Mouse (Mus musculus) small intestine, adult 2 months (tissue): ENCODE measurements around the gene Elmo1. TPM values are rescaled to one million over a fixed set of nuclear protein-coding genes. Genes with fewer than 3 reads are reported as not detected.

Experiments
- H3K27ac ChIP-seq: fragments of 200-500 bp; 2 replicates; pipeline ENCODE4 v1.5.1; 2012; ENCODE audit warnings: low read depth, low read length, control low read depth, inconsistent platforms; ENCODE audit not compliant: insufficient read depth
- H3K27me3 ChIP-seq: fragments of 200-500 bp; 2 replicates; pipeline ENCODE4 v1.6.1; 2012; ENCODE audit warnings: mild to moderate bottlenecking, moderate library complexity, low read length, inconsistent platforms; ENCODE audit not compliant: control insufficient read depth, insufficient read depth
- H3K36me3 ChIP-seq: fragments of 200-500 bp; 2 replicates; pipeline ENCODE4 v1.6.1; 2012; ENCODE audit warnings: mild to moderate bottlenecking, low read length, control low read depth, inconsistent platforms; ENCODE audit not compliant: control insufficient read depth, insufficient read depth
- H3K4me1 ChIP-seq: fragments of 200-500 bp; 2 replicates; pipeline ENCODE4 v1.6.1; 2012; ENCODE audit warnings: low read length, inconsistent platforms, mixed read lengths; ENCODE audit not compliant: control insufficient read depth, insufficient read depth, insufficient read length
- H3K4me3 ChIP-seq: fragments of 200-500 bp; 2 replicates; pipeline ENCODE4 v1.5.1; 2012; ENCODE audit warnings: low read depth, mild to moderate bottlenecking, control low read depth, inconsistent platforms, low read length, moderate library complexity
- CTCF ChIP-seq: fragments of 200-500 bp; IDR thresholded peaks from 2 replicates; pipeline ENCODE4 v1.5.1; 2012; ENCODE audit warnings: low read depth, mild to moderate bottlenecking, control low read depth, inconsistent platforms, low read length, moderate library complexity, mixed read lengths; ENCODE audit not compliant: insufficient replicate concordance, insufficient read length; ENCODE audit errors: extremely low read depth
- POLR2A ChIP-seq: fragments of 200-500 bp; IDR thresholded peaks from 2 replicates; pipeline ENCODE4 v1.6.1; 2012; ENCODE audit warnings: low read depth, mild to moderate bottlenecking, control low read depth, inconsistent platforms, low read length, moderate library complexity
- WGBS: fragments of 180-500 bp; shearing (Covaris S2); methylation state at CpG from one replicate; pipeline ENCODE4 v1.1.7; 2018; 5-methylcytosine and 5-hydroxymethylcytosine counted together
- polyA plus RNA-seq: library from polyadenylated mRNA; depleted of rRNA; stranded (reverse); fragments of >200 nt; gene quantifications from 2 replicates; pipeline ENCODE4 v1.2.3, GENCODE M21; 2012

The Elmo1 gene
- polyA plus RNA-seq, 1 experiment, result 23.8 TPM

- Histone ChIP-seq H3K36me3 (peaks cover 4% of the 10 kb centered on the region; the same call in 1 of the 2 replicates), H3K27me3 (no peaks in the 10 kb centered on the region), H3K27ac (no peak overlapping the region), H3K4me1 (no peaks in the 10 kb centered on the region), H3K4me3 (no peak overlapping the region)
- TF ChIP-seq POLR2A (no peak), CTCF (no peak)
- WGBS, result 84% methylated on average over 5 of the region's 5 CpGs
Observed at GRCm38 (mm10) chr13:20320232-20320631, 229.8 kb downstream of the Elmo1 start.

GRCm38 (mm10) chr13:20323478-20323877, 233.1 kb downstream of the Elmo1 start:
- 79% methylated on average over 4 of the region's 4 CpGs for WGBS
- TF ChIP-seq CTCF, result no peak
- no peak overlapping the region for H3K27ac ChIP-seq

GRCm38 (mm10) chr13:20327064-20327463, 236.7 kb downstream of the Elmo1 start:
- Histone ChIP-seq H3K36me3 (peaks cover 2% of the 10 kb centered on the region; the same call in 1 of the 2 replicates), H3K4me1 (no peaks in the 10 kb centered on the region), H3K27ac (no peak overlapping the region), H3K4me3 (no peak overlapping the region), H3K27me3 (no peaks in the 10 kb centered on the region)
- no peak for TF ChIP-seq CTCF
- no peak for TF ChIP-seq POLR2A
- WGBS, result 94% methylated on average over 4 of the region's 4 CpGs

More at GRCm38 (mm10) chr13:20323478-20323877, 233.1 kb downstream of the Elmo1 start:
- Histone ChIP-seq H3K4me3 (no peak overlapping the region), H3K36me3 (peaks cover 4% of the 10 kb centered on the region; the same call in 1 of the 2 replicates), H3K4me1 (no peaks in the 10 kb centered on the region), H3K27me3 (no peaks in the 10 kb centered on the region)

GRCm38 (mm10) chr13:20327975-20328374, 237.6 kb downstream of the Elmo1 start:
- H3K27me3 ChIP-seq, result no peaks in the 10 kb centered on the region
- no peaks in the 10 kb centered on the region for H3K36me3 ChIP-seq
- H3K4me1 ChIP-seq, result no peaks in the 10 kb centered on the region
- no peak for TF ChIP-seq POLR2A
- TF ChIP-seq CTCF, result no peak
- no peak overlapping the region for H3K27ac ChIP-seq
- H3K4me3 ChIP-seq, result no peak overlapping the region
- 74% methylated on average over 3 of the region's 3 CpGs for WGBS

GRCm38 (mm10) chr13:20328672-20329071, 238.3 kb downstream of the Elmo1 start:
- 94% methylated on average over 1 of the region's 1 CpGs for WGBS
- H3K27ac ChIP-seq, result no peak overlapping the region
- H3K36me3 ChIP-seq, result no peaks in the 10 kb centered on the region
- no peak overlapping the region for H3K4me3 ChIP-seq
- TF ChIP-seq CTCF (no peak), POLR2A (no peak)
- H3K4me1 ChIP-seq, result no peaks in the 10 kb centered on the region
- no peaks in the 10 kb centered on the region for H3K27me3 ChIP-seq

- 85% methylated on average over 7 of the region's 7 CpGs for WGBS
- H3K27ac ChIP-seq, result no peak overlapping the region
- no peak for TF ChIP-seq POLR2A
- no peak for TF ChIP-seq CTCF
- no peaks in the 10 kb centered on the region for H3K4me1 ChIP-seq
- H3K4me3 ChIP-seq, result no peak overlapping the region
- no peaks in the 10 kb centered on the region for H3K27me3 ChIP-seq
- H3K36me3 ChIP-seq, result no peaks in the 10 kb centered on the region
Observed at GRCm38 (mm10) chr13:20330954-20331353, 240.6 kb downstream of the Elmo1 start.

- Histone ChIP-seq H3K4me1 (no peaks in the 10 kb centered on the region), H3K36me3 (no peaks in the 10 kb centered on the region), H3K27ac (no peak overlapping the region), H3K27me3 (no peaks in the 10 kb centered on the region), H3K4me3 (no peak overlapping the region)
- 82% methylated on average over 4 of the region's 4 CpGs for WGBS
- TF ChIP-seq CTCF (no peak), POLR2A (no peak)
Observed at GRCm38 (mm10) chr13:20335051-20335888, 244.9 kb downstream of the Elmo1 start.
